Mouse (Mus musculus): ENCODE results near the gene Ogn. TPM values are rescaled to one million over a fixed set of nuclear protein-coding genes. Genes with fewer than 3 reads are reported as not detected.
A peak's percentile ranks its signal among the peaks of the same experiment; 100 is the strongest.

Gene Ogn
- polyA plus RNA-seq, 1 experiment from 2014 or later, result 1.3 TPM

GRCm38 (mm10) chr13:49639965-49640364 is 32.1 kb downstream of the Ogn start:
- DNase-seq, result no peak
- H3K4me1 ChIP-seq (ENCODE audit: insufficient read depth), result no peaks in the 10 kb centered on the region

GRCm38 (mm10) chr13:49642650-49643049 is 34.8 kb downstream of the Ogn start:
- H3K4me2 ChIP-seq (ENCODE audit: low read depth, low read length), result no peak overlapping the region
- H3K9me3 ChIP-seq (ENCODE audit: low read length), result no peaks in the 10 kb centered on the region
- no peak overlapping the region for H3K9ac ChIP-seq (replicated peaks)
- ATAC-seq, result no peak
- WGBS (ENCODE audit: insufficient replicate concordance), result 81% methylated on average over 6 of the region's 6 CpGs
- H3K27ac ChIP-seq (ENCODE audit: low read depth), result no peak overlapping the region
- no peak for TF ChIP-seq CTCF (IDR thresholded peaks at IDR 0.05; ENCODE audit: low read depth)
- no peak overlapping the region for H3K4me3 ChIP-seq (ENCODE audit: low read depth, low read length)
- no peak for DNase-seq
- H3K4me1 ChIP-seq (ENCODE audit: insufficient read depth), result no peaks in the 10 kb centered on the region
- H3K36me3 ChIP-seq (replicated peaks; ENCODE audit: insufficient read depth, low read length), result no peaks in the 10 kb centered on the region; the same call in none of the 2 replicates
- H3K27me3 ChIP-seq (ENCODE audit: insufficient read depth, low read length), result no peaks in the 10 kb centered on the region

More at GRCm38 (mm10) chr13:49639965-49640364, 32.1 kb downstream of the Ogn start:
- H3K9me3 ChIP-seq (ENCODE audit: low read length), result no peaks in the 10 kb centered on the region
- TF ChIP-seq CTCF (IDR thresholded peaks at IDR 0.05; ENCODE audit: low read depth), result no peak
- TF ChIP-seq EP300 (IDR thresholded peaks at IDR 0.05; ENCODE audit: low read depth), result no peak
- no peak overlapping the region for H3K9ac ChIP-seq (replicated peaks)
- no peaks in the 10 kb centered on the region for H3K27me3 ChIP-seq (ENCODE audit: insufficient read depth, low read length)
- WGBS (ENCODE audit: insufficient replicate concordance), result 47% methylated on average over 2 of the region's 2 CpGs
- no peak overlapping the region for H3K27ac ChIP-seq (ENCODE audit: low read depth)
- H3K36me3 ChIP-seq (replicated peaks; ENCODE audit: insufficient read depth, low read length), result peaks cover 4% of the 10 kb centered on the region
- no peak overlapping the region for H3K4me2 ChIP-seq (ENCODE audit: low read depth, low read length)
- peak; percentile 45 for ATAC-seq
- no peak overlapping the region for H3K4me3 ChIP-seq (ENCODE audit: low read depth, low read length)

GRCm38 (mm10) chr13:49643669-49644362 is 36.0 kb downstream of the Ogn start:
- H3K4me2 ChIP-seq (ENCODE audit: low read depth, low read length), result no peak overlapping the region
- H3K4me3 ChIP-seq (ENCODE audit: low read depth, low read length), result no peak overlapping the region
- H3K36me3 ChIP-seq (replicated peaks; ENCODE audit: insufficient read depth, low read length), result no peaks in the 10 kb centered on the region
- H3K4me1 ChIP-seq (ENCODE audit: insufficient read depth), result no peaks in the 10 kb centered on the region
- H3K27ac ChIP-seq (ENCODE audit: low read depth), result no peak overlapping the region
- H3K9ac ChIP-seq (replicated peaks), result no peak overlapping the region
- H3K27me3 ChIP-seq (ENCODE audit: insufficient read depth, low read length), result no peaks in the 10 kb centered on the region
- no peaks in the 10 kb centered on the region for H3K9me3 ChIP-seq (ENCODE audit: low read length)
- no peak for DNase-seq
- ATAC-seq, result no peak
- no peak for TF ChIP-seq EP300 (IDR thresholded peaks at IDR 0.05; ENCODE audit: low read depth)
- TF ChIP-seq CTCF (IDR thresholded peaks at IDR 0.05; ENCODE audit: low read depth), result no peak

- H3K36me3 ChIP-seq (replicated peaks; ENCODE audit: insufficient read depth, low read length), result no peaks in the 10 kb centered on the region
- no peak overlapping the region for H3K9ac ChIP-seq (replicated peaks)
- ATAC-seq, result no peak
- WGBS (ENCODE audit: insufficient replicate concordance), result 74% methylated on average over 2 of the region's 2 CpGs
- TF ChIP-seq CTCF (IDR thresholded peaks at IDR 0.05; ENCODE audit: low read depth), result peak; percentile 57
- no peak for TF ChIP-seq EP300 (IDR thresholded peaks at IDR 0.05; ENCODE audit: low read depth)
- H3K9me3 ChIP-seq (ENCODE audit: low read length), result no peaks in the 10 kb centered on the region
- H3K4me3 ChIP-seq (ENCODE audit: low read depth, low read length), result no peak overlapping the region
- H3K4me2 ChIP-seq (ENCODE audit: low read depth, low read length), result no peak overlapping the region
- no peak overlapping the region for H3K27ac ChIP-seq (ENCODE audit: low read depth)
- no peak for DNase-seq
- no peaks in the 10 kb centered on the region for H3K27me3 ChIP-seq (ENCODE audit: insufficient read depth, low read length)
- no peaks in the 10 kb centered on the region for H3K4me1 ChIP-seq (ENCODE audit: insufficient read depth)
Measured at GRCm38 (mm10) chr13:49644731-49645529, 37.1 kb downstream of the Ogn start.

GRCm38 (mm10) chr13:49646019-49646418 is 38.2 kb downstream of the Ogn start:
- WGBS (ENCODE audit: insufficient replicate concordance), result 86% methylated on average over 1 of the region's 1 CpGs
- H3K9me3 ChIP-seq (ENCODE audit: low read length), result no peaks in the 10 kb centered on the region
- no peak overlapping the region for H3K27ac ChIP-seq (ENCODE audit: low read depth)
- TF ChIP-seq EP300 (IDR thresholded peaks at IDR 0.05; ENCODE audit: low read depth), result no peak
- no peak for TF ChIP-seq CTCF (IDR thresholded peaks at IDR 0.05; ENCODE audit: low read depth)
- ATAC-seq (no peak), DNase-seq (no peak)
- H3K4me3 ChIP-seq (ENCODE audit: low read depth, low read length), result no peak overlapping the region
- no peaks in the 10 kb centered on the region for H3K36me3 ChIP-seq (replicated peaks; ENCODE audit: insufficient read depth, low read length)
- no peak overlapping the region for H3K4me2 ChIP-seq (ENCODE audit: low read depth, low read length)
- no peaks in the 10 kb centered on the region for H3K4me1 ChIP-seq (ENCODE audit: insufficient read depth)
- no peak overlapping the region for H3K9ac ChIP-seq (replicated peaks)
- no peaks in the 10 kb centered on the region for H3K27me3 ChIP-seq (ENCODE audit: insufficient read depth, low read length)

GRCm38 (mm10) chr13:49651136-49651535 is 43.3 kb downstream of the Ogn start:
- ATAC-seq, result no peak
- H3K27ac ChIP-seq (ENCODE audit: low read depth), result no peak overlapping the region
- H3K36me3 ChIP-seq (replicated peaks; ENCODE audit: insufficient read depth, low read length), result peaks cover 5% of the 10 kb centered on the region
- H3K9ac ChIP-seq (replicated peaks), result no peak overlapping the region
- peaks cover 12% of the 10 kb centered on the region for H3K4me1 ChIP-seq (ENCODE audit: insufficient read depth)
- peak overlapping the region; percentile 97 for H3K4me3 ChIP-seq (ENCODE audit: low read depth, low read length)
- DNase-seq, result no peak
- no peaks in the 10 kb centered on the region for H3K27me3 ChIP-seq (ENCODE audit: insufficient read depth, low read length)
- 39% methylated on average over 2 of the region's 2 CpGs for WGBS (ENCODE audit: insufficient replicate concordance)
- peak; percentile 26 for TF ChIP-seq CTCF (IDR thresholded peaks at IDR 0.05; ENCODE audit: low read depth)
- TF ChIP-seq EP300 (IDR thresholded peaks at IDR 0.05; ENCODE audit: low read depth), result no peak
- no peaks in the 10 kb centered on the region for H3K9me3 ChIP-seq (ENCODE audit: low read length)
- H3K4me2 ChIP-seq (ENCODE audit: low read depth, low read length), result peak overlapping the region; percentile 98

All from liver, postnatal 0 days (tissue).